Mouse (Mus musculus) left cerebral cortex, adult 8-10 months (tissue): ENCODE results near the gene Tor2a. TPM values are rescaled to one million over a fixed set of nuclear protein-coding genes. Genes with fewer than 3 reads are reported as not detected.
A peak's percentile ranks its signal among the peaks of the same experiment; 100 is the strongest.

Experiments used
- DNase-seq, 2 experiments: peaks; one replicate each; pipeline ENCODE4 v3.0.0; 2022; ENCODE audit warnings: low spot score in 2 of 2
- total RNA-seq, 4 experiments: library from RNA; stranded (reverse); gene quantifications; 2 replicates each; pipeline ENCODE4 v1.2.4; 2022

Tor2a gene
- total RNA-seq, 4 experiments from 2014 or later = 27.7 to 32.6 (median 29.9) TPM

GRCm38 (mm10) chr2:32728463-32728862, 28.6 kb upstream of the Tor2a start:
- no peak for DNase-seq

- no peak for DNase-seq
Measured at GRCm38 (mm10) chr2:32729547-32729946, 27.5 kb upstream of the Tor2a start.

- DNase-seq = no peak
Measured at GRCm38 (mm10) chr2:32730854-32731253, 26.2 kb upstream of the Tor2a start.

- DNase-seq = no peak
Measured at GRCm38 (mm10) chr2:32731911-32732310, 25.1 kb upstream of the Tor2a start.

- no peak for DNase-seq
Measured at GRCm38 (mm10) chr2:32732695-32733094, 24.3 kb upstream of the Tor2a start.

GRCm38 (mm10) chr2:32734480-32734879, 22.6 kb upstream of the Tor2a start:
- no peak for DNase-seq

GRCm38 (mm10) chr2:32734933-32735332, 22.1 kb upstream of the Tor2a start:
- DNase-seq = no peak

- no peak for DNase-seq
Measured at GRCm38 (mm10) chr2:32736306-32736829, 20.7 kb upstream of the Tor2a start.

GRCm38 (mm10) chr2:32737008-32737407, 20.0 kb upstream of the Tor2a start:
- no peak for DNase-seq

GRCm38 (mm10) chr2:32739311-32739710, 17.7 kb upstream of the Tor2a start:
- DNase-seq = no peak

GRCm38 (mm10) chr2:32740916-32741272, 16.1 kb upstream of the Tor2a start, which contains the start of gene 6330409D20Rik:
6330409D20Rik (minus strand) TSS chr2:32741016.
- DNase-seq = no peak

- DNase-seq = peak in 1 of 2 experiments; percentile 31
Measured at GRCm38 (mm10) chr2:32741273-32742172, 15.5 kb upstream of the Tor2a start.

GRCm38 (mm10) chr2:32742173-32742531, 14.9 kb upstream of the Tor2a start:
- peak; percentile 65 to 85 for DNase-seq

GRCm38 (mm10) chr2:32744272-32744982, 12.6 kb upstream of the Tor2a start:
- DNase-seq = no peak

- no peak for DNase-seq
Measured at GRCm38 (mm10) chr2:32749082-32749481, 8.0 kb upstream of the Tor2a start.

GRCm38 (mm10) chr2:32750199-32750598, 6.8 kb upstream of the Tor2a start:
- no peak for DNase-seq

- no peak for DNase-seq
Measured at GRCm38 (mm10) chr2:32750887-32751664, 6.0 kb upstream of the Tor2a start.

GRCm38 (mm10) chr2:32751665-32752033, 5.4 kb upstream of the Tor2a start:
- DNase-seq = no peak

- no peak for DNase-seq
Measured at GRCm38 (mm10) chr2:32752181-32752580, 4.9 kb upstream of the Tor2a start.

- DNase-seq = no peak
Measured at GRCm38 (mm10) chr2:32756674-32757055, 369 bp upstream of the Tor2a start.

GRCm38 (mm10) chr2:32758503-32758902, 1.5 kb downstream of the Tor2a start:
- DNase-seq = no peak

GRCm38 (mm10) chr2:32759001-32759400, 2.0 kb downstream of the Tor2a start:
- no peak for DNase-seq
